Mouse (Mus musculus) embryonic fibroblast, embryonic 13.5 days (primary cell): Measurements from ENCODE around the gene Npr3.

Experiments
- CTCF ChIP-seq: IDR thresholded peaks from 2 replicates; pipeline ENCODE4 v1.5.1; 2011; ENCODE audit warnings: mild to moderate bottlenecking, control low read depth, low read length, moderate library complexity, borderline replicate concordance; ENCODE audit not compliant: insufficient read depth
- POLR2A ChIP-seq: IDR thresholded peaks from 2 replicates; pipeline ENCODE4 v1.6.1; 2011; ENCODE audit warnings: low read depth, mild to moderate bottlenecking, control low read depth, low read length, moderate library complexity

GRCm38 (mm10) chr15:11835913-11836312 is 71.2 kb downstream of the Npr3 start:
- TF ChIP-seq POLR2A, result no peak
- no peak for TF ChIP-seq CTCF
